Mouse (Mus musculus) CH12.LX (cell line): ENCODE measurements around the gene Spa17.

Experiments used
- CHD2 ChIP-seq: IDR thresholded peaks from 2 replicates; pipeline ENCODE4 v1.6.1; 2011; ENCODE audit warnings: low read length, improper control_type of control experiment
- CTCF ChIP-seq, 2 experiments: IDR thresholded peaks in 1 of 2; conservative IDR thresholded peaks in 1 of 2; 2 replicates each; pipeline ENCODE4 v1.5.1; 2011 to 2012; ENCODE audit warnings: low read depth in 2 of 2, low read length in 2 of 2, improper control_type of control experiment in 1 of 2, inconsistent platforms in 1 of 2, mild to moderate bottlenecking in 1 of 2, moderate library complexity in 1 of 2
- E2F4 ChIP-seq: IDR thresholded peaks from 2 replicates; pipeline ENCODE4 v1.6.1; 2011; ENCODE audit warnings: low read depth, low read length, improper control_type of control experiment; ENCODE audit not compliant: insufficient replicate concordance
- EP300 ChIP-seq: IDR thresholded peaks from 2 replicates; pipeline ENCODE4 v1.6.1; 2011; ENCODE audit warnings: low read length, improper control_type of control experiment
- MAX ChIP-seq: IDR thresholded peaks from 2 replicates; pipeline ENCODE4 v1.6.1; 2011; ENCODE audit warnings: low read length, improper control_type of control experiment
- MXI1 ChIP-seq: IDR thresholded peaks from 2 replicates; pipeline ENCODE4 v1.6.1; 2011; ENCODE audit warnings: mild to moderate bottlenecking, low read depth, low read length, improper control_type of control experiment
- NELFE ChIP-seq: IDR thresholded peaks from 2 replicates; pipeline ENCODE4 v1.6.1; 2011; ENCODE audit warnings: low read depth, low read length, improper control_type of control experiment
- POLR2A ChIP-seq: IDR thresholded peaks from 2 replicates; pipeline ENCODE4 v1.6.1; 2011; ENCODE audit warnings: low read depth, mild to moderate bottlenecking, improper control_type of control experiment, low read length
- POLR2AphosphoS2 ChIP-seq: IDR thresholded peaks from 2 replicates; pipeline ENCODE4 v1.6.1; 2011; ENCODE audit warnings: low read depth, low read length, improper control_type of control experiment
- RCOR1 ChIP-seq: conservative IDR thresholded peaks from 2 replicates; pipeline ENCODE4 v1.6.1; 2012; ENCODE audit warnings: low read depth, mild to moderate bottlenecking, inconsistent platforms, low read length, improper control_type of control experiment
- SIN3A ChIP-seq: IDR thresholded peaks from 2 replicates; pipeline ENCODE4 v1.6.1; 2012; ENCODE audit warnings: low read length, improper control_type of control experiment, inconsistent platforms
- USF1 ChIP-seq: IDR thresholded peaks from 2 replicates; pipeline ENCODE4 v1.6.1; 2014; ENCODE audit warnings: low read depth, mild to moderate bottlenecking, inconsistent platforms, low read length, improper control_type of control experiment
- ZC3H11A ChIP-seq: IDR thresholded peaks from 2 replicates; pipeline ENCODE4 v1.6.1; 2012; ENCODE audit warnings: low read depth, mild to moderate bottlenecking, inconsistent platforms, low read length, improper control_type of control experiment

GRCm38 (mm10) chr9:37636335-37636734, 22.8 kb upstream of the Spa17 start:
- TF ChIP-seq POLR2AphosphoS2 (no peak), CTCF (conservative IDR thresholded peaks at IDR 0.05 in 1 of 2, IDR thresholded peaks at IDR 0.05 in 1 of 2; ENCODE audit: low read depth in 2 of 2, low read length in 2 of 2) (peak; percentile 62 to 88; a peak in 3 of 4 replicates), CHD2 (no peak), E2F4 (no peak), MAX (peak; percentile 13; the same call in 1 of the 2 replicates), SIN3A (no peak), MXI1 (no peak), EP300 (no peak), RCOR1 (no peak), POLR2A (no peak), ZC3H11A (peak; percentile 26; the same call in 1 of the 2 replicates), NELFE (no peak), USF1 (no peak)
